Mouse (Mus musculus): ENCODE measurements around the gene Pld6.

GRCm38 (mm10) chr11:59744374-59744773, 43.1 kb downstream of the Pld6 start:
- TF ChIP-seq CTCF (IDR thresholded peaks at IDR 0.05) (no peak), POLR2A (IDR thresholded peaks at IDR 0.05; ENCODE audit: insufficient read depth, low read depth, low read length) (no peak), EP300 (IDR thresholded peaks at IDR 0.05; ENCODE audit: insufficient read depth, low read depth, low read length) (no peak)

All from heart, adult 2 months (tissue).